Mouse (Mus musculus) forebrain, embryonic 13.5 days (tissue): Measurements from ENCODE around the gene Fcho2. TPM values are rescaled to one million over a fixed set of nuclear protein-coding genes. Genes with fewer than 3 reads are reported as not detected.
A peak's percentile ranks its signal among the peaks of the same experiment; 100 is the strongest.
"Not testable (repeated sequence)": the region's sequence is repeated elsewhere in the genome, so short reads cannot be mapped to it uniquely, and the experiment has no call there.

Experiments
- ATAC-seq: fragments of 200-750 bp; cut with Nextera tagmentation; 2 replicates; pipeline ENCODE4 v1.8.0; 2017
- H3K27ac ChIP-seq: fragments of 300-500 bp; sonication (generic); 2 replicates; pipeline ENCODE4 v1.5.1; 2015; ENCODE audit warnings: inconsistent platforms, mild to moderate bottlenecking, moderate library complexity
- H3K27me3 ChIP-seq: fragments of 300-500 bp; sonication (generic); 2 replicates; pipeline ENCODE4 v1.6.1; 2015; ENCODE audit warnings: mild to moderate bottlenecking, inconsistent platforms
- H3K36me3 ChIP-seq: fragments of 300-500 bp; sonication (generic); 2 replicates; pipeline ENCODE4 v1.6.1; 2015; ENCODE audit warnings: mild to moderate bottlenecking, inconsistent platforms; ENCODE audit not compliant: poor library complexity, severe bottlenecking
- H3K4me1 ChIP-seq: fragments of 300-500 bp; sonication (generic); 2 replicates; pipeline ENCODE4 v1.6.1; 2015; ENCODE audit warnings: inconsistent platforms
- H3K4me2 ChIP-seq: fragments of 300-500 bp; sonication (generic); 2 replicates; pipeline ENCODE4 v1.6.1; 2015; ENCODE audit warnings: inconsistent platforms, mild to moderate bottlenecking, moderate library complexity
- H3K4me3 ChIP-seq: fragments of 300-500 bp; sonication (generic); 2 replicates; pipeline ENCODE4 v1.5.1; 2015; ENCODE audit warnings: mild to moderate bottlenecking, inconsistent platforms
- H3K9ac ChIP-seq: fragments of 300-500 bp; sonication (generic); 2 replicates; pipeline ENCODE4 v1.6.1; 2015; ENCODE audit warnings: mild to moderate bottlenecking, inconsistent platforms
- H3K9me3 ChIP-seq: fragments of 300-500 bp; sonication (generic); replicated peaks from 2 replicates; pipeline ENCODE4 v1.6.1; 2016; ENCODE audit warnings: inconsistent platforms
- WGBS: fragments of 180-500 bp; shearing (Covaris S2); methylation state at CpG from one replicate; pipeline ENCODE4 v1.1.7; 2015; 5-methylcytosine and 5-hydroxymethylcytosine counted together
- polyA plus RNA-seq: library from polyadenylated mRNA; unstranded; fragments of >200 nt; fragmentation: Nextera tagmentation; extraction: Ambion mirVana; gene quantifications from 2 replicates; pipeline ENCODE4 v1.2.1, GENCODE M21; 2015

Fcho2 gene
- polyA plus RNA-seq, 1 experiment from 2014 or later: 33.4 TPM

GRCm38 (mm10) chr13:98817766-98818165 lies 2.5 kb upstream of the Fcho2 start:
- no peak for ATAC-seq

GRCm38 (mm10) chr13:98816981-98817660 lies 1.9 kb upstream of the Fcho2 start:
- not testable (repeated sequence) for H3K9me3 ChIP-seq, ATAC-seq, H3K4me3 ChIP-seq, H3K4me2 ChIP-seq, H3K27ac ChIP-seq, H3K9ac ChIP-seq, H3K36me3 ChIP-seq, H3K27me3 ChIP-seq
- H3K4me1 ChIP-seq: peaks cover 17% of the 10 kb centered on the region
- WGBS: 86% methylated on average over 4 of the region's 4 CpGs

More at GRCm38 (mm10) chr13:98817766-98818165, 2.5 kb upstream of the Fcho2 start:
- Histone ChIP-seq H3K27me3 (no peaks in the 10 kb centered on the region), H3K4me1 (peaks cover 12% of the 10 kb centered on the region), H3K9ac (no peak overlapping the region), H3K4me2 (no peak overlapping the region), H3K36me3 (no peaks in the 10 kb centered on the region), H3K9me3 (no peaks in the 10 kb centered on the region), H3K27ac (no peak overlapping the region), H3K4me3 (no peak overlapping the region)
- 58% methylated on average over 4 of the region's 4 CpGs for WGBS

- Histone ChIP-seq H3K4me3 (no peak overlapping the region), H3K9me3 (no peaks in the 10 kb centered on the region), H3K27ac (no peak overlapping the region), H3K4me2 (no peak overlapping the region), H3K27me3 (no peaks in the 10 kb centered on the region), H3K9ac (no peak overlapping the region), H3K36me3 (no peaks in the 10 kb centered on the region), H3K4me1 (peaks cover 17% of the 10 kb centered on the region)
- ATAC-seq: no peak
- 89% methylated on average over 9 of the region's 9 CpGs for WGBS
Observed at GRCm38 (mm10) chr13:98816571-98816970, 1.3 kb upstream of the Fcho2 start.

- Histone ChIP-seq H3K36me3 (no peaks in the 10 kb centered on the region), H3K27me3 (no peaks in the 10 kb centered on the region), H3K27ac (peak overlapping the region; percentile 90), H3K4me3 (peak overlapping the region; percentile 96), H3K4me1 (peaks cover 17% of the 10 kb centered on the region), H3K9ac (peak overlapping the region; percentile 97), H3K9me3 (no peaks in the 10 kb centered on the region), H3K4me2 (peak overlapping the region; percentile 66)
- peak; percentile 63 for ATAC-seq
- WGBS: under 1% methylated on average over 48 of the region's 81 CpGs
Observed at GRCm38 (mm10) chr13:98814275-98815040, 791 bp downstream of the Fcho2 start.

- peak overlapping the region; percentile 66 for H3K4me2 ChIP-seq
- ATAC-seq: no peak
- no peak overlapping the region for H3K27ac ChIP-seq
- no peaks in the 10 kb centered on the region for H3K36me3 ChIP-seq
- 30% methylated on average over 12 of the region's 12 CpGs for WGBS
- peaks cover 17% of the 10 kb centered on the region for H3K4me1 ChIP-seq
- H3K4me3 ChIP-seq: peak overlapping the region; percentile 96
- H3K9ac ChIP-seq: peak overlapping the region; percentile 97
- H3K9me3 ChIP-seq: no peaks in the 10 kb centered on the region
- H3K27me3 ChIP-seq: no peaks in the 10 kb centered on the region
Observed at GRCm38 (mm10) chr13:98813596-98814274, 1.5 kb downstream of the Fcho2 start.

- Histone ChIP-seq H3K4me2 (peak overlapping the region; percentile 66), H3K4me3 (no peak overlapping the region), H3K27me3 (no peaks in the 10 kb centered on the region), H3K4me1 (peaks cover 17% of the 10 kb centered on the region), H3K9me3 (no peaks in the 10 kb centered on the region), H3K9ac (no peak overlapping the region), H3K27ac (no peak overlapping the region), H3K36me3 (no peaks in the 10 kb centered on the region)
- WGBS: 83% methylated on average over 2 of the region's 2 CpGs
- ATAC-seq: no peak
Observed at GRCm38 (mm10) chr13:98813167-98813566, 2.1 kb downstream of the Fcho2 start.

GRCm38 (mm10) chr13:98812285-98812684 lies 3.0 kb downstream of the Fcho2 start:
- ATAC-seq: no peak
- 76% methylated on average over 4 of the region's 4 CpGs for WGBS

GRCm38 (mm10) chr13:98810143-98810542 lies 5.1 kb downstream of the Fcho2 start:
- Histone ChIP-seq H3K9ac (no peak overlapping the region), H3K4me3 (no peak overlapping the region), H3K27ac (no peak overlapping the region), H3K4me1 (peaks cover 12% of the 10 kb centered on the region), H3K9me3 (no peaks in the 10 kb centered on the region), H3K36me3 (peaks cover under 1% of the 10 kb centered on the region; the same call in 1 of the 2 replicates), H3K4me2 (no peak overlapping the region), H3K27me3 (no peaks in the 10 kb centered on the region)
- WGBS: 78% methylated on average over 6 of the region's 6 CpGs
- no peak for ATAC-seq

More at GRCm38 (mm10) chr13:98812285-98812684, 3.0 kb downstream of the Fcho2 start:
- Histone ChIP-seq H3K9me3 (no peaks in the 10 kb centered on the region), H3K36me3 (no peaks in the 10 kb centered on the region), H3K27me3 (no peaks in the 10 kb centered on the region), H3K4me1 (peaks cover 17% of the 10 kb centered on the region), H3K4me2 (no peak overlapping the region), H3K27ac (no peak overlapping the region), H3K9ac (no peak overlapping the region), H3K4me3 (no peak overlapping the region)

GRCm38 (mm10) chr13:98809087-98809486 lies 6.2 kb downstream of the Fcho2 start:
- no peaks in the 10 kb centered on the region for H3K27me3 ChIP-seq
- no peak overlapping the region for H3K4me3 ChIP-seq
- no peak overlapping the region for H3K4me2 ChIP-seq
- WGBS: 92% methylated on average over 1 of the region's 1 CpGs
- H3K4me1 ChIP-seq: peaks cover 12% of the 10 kb centered on the region
- no peak overlapping the region for H3K27ac ChIP-seq
- no peaks in the 10 kb centered on the region for H3K9me3 ChIP-seq
- H3K9ac ChIP-seq: no peak overlapping the region
- ATAC-seq: no peak
- peaks cover 9% of the 10 kb centered on the region for H3K36me3 ChIP-seq

- Histone ChIP-seq H3K36me3 (peaks cover 40% of the 10 kb centered on the region), H3K27ac (no peak overlapping the region), H3K4me2 (no peak overlapping the region), H3K4me3 (no peak overlapping the region), H3K4me1 (no peaks in the 10 kb centered on the region), H3K9ac (no peak overlapping the region), H3K27me3 (no peaks in the 10 kb centered on the region), H3K9me3 (peaks cover 4% of the 10 kb centered on the region; the same call in 1 of the 2 replicates)
- no peak for ATAC-seq
- 100% methylated on average over 1 of the region's 1 CpGs for WGBS
Observed at GRCm38 (mm10) chr13:98804480-98804879, 10.8 kb downstream of the Fcho2 start.

GRCm38 (mm10) chr13:98803699-98804098 lies 11.6 kb downstream of the Fcho2 start:
- H3K4me2 ChIP-seq: no peak overlapping the region
- H3K4me3 ChIP-seq: no peak overlapping the region
- WGBS: 86% methylated on average over 4 of the region's 4 CpGs
- H3K9ac ChIP-seq: no peak overlapping the region
- no peak for ATAC-seq
- no peaks in the 10 kb centered on the region for H3K27me3 ChIP-seq
- no peaks in the 10 kb centered on the region for H3K4me1 ChIP-seq
- H3K36me3 ChIP-seq: peaks cover 48% of the 10 kb centered on the region
- no peak overlapping the region for H3K27ac ChIP-seq
- H3K9me3 ChIP-seq: peaks cover 4% of the 10 kb centered on the region; the same call in 1 of the 2 replicates

GRCm38 (mm10) chr13:98802957-98803356 lies 12.3 kb downstream of the Fcho2 start:
- Histone ChIP-seq H3K4me3 (no peak overlapping the region), H3K27ac (no peak overlapping the region), H3K4me1 (no peaks in the 10 kb centered on the region), H3K9ac (no peak overlapping the region), H3K36me3 (peaks cover 50% of the 10 kb centered on the region), H3K9me3 (peaks cover 4% of the 10 kb centered on the region; the same call in 1 of the 2 replicates), H3K4me2 (no peak overlapping the region), H3K27me3 (no peaks in the 10 kb centered on the region)
- 92% methylated on average over 3 of the region's 3 CpGs for WGBS
- ATAC-seq: no peak
